Mouse (Mus musculus) CH12.LX (cell line): ENCODE data around the gene Nucb1.

Experiments
- HCFC1 ChIP-seq: IDR thresholded peaks from 2 replicates; pipeline ENCODE4 v1.6.1; 2012; ENCODE audit warnings: low read depth, mild to moderate bottlenecking, inconsistent platforms, low read length, improper control_type of control experiment
- JUND ChIP-seq: conservative IDR thresholded peaks from 2 replicates; pipeline ENCODE4 v1.6.1; 2011; ENCODE audit warnings: low read depth, low read length, improper control_type of control experiment
- MAFK ChIP-seq: IDR thresholded peaks from 2 replicates; pipeline ENCODE4 v1.6.1; 2011; ENCODE audit warnings: low read length, improper control_type of control experiment; ENCODE audit not compliant: insufficient replicate concordance
- MYC ChIP-seq: IDR thresholded peaks from 2 replicates; pipeline ENCODE4 v1.6.1; 2011; ENCODE audit warnings: low read depth, mild to moderate bottlenecking, improper control_type of control experiment, low read length
- ZKSCAN1 ChIP-seq: IDR thresholded peaks from 2 replicates; pipeline ENCODE4 v1.6.1; 2012; ENCODE audit warnings: low read depth, inconsistent platforms, low read length, improper control_type of control experiment, borderline replicate concordance

DNA sequence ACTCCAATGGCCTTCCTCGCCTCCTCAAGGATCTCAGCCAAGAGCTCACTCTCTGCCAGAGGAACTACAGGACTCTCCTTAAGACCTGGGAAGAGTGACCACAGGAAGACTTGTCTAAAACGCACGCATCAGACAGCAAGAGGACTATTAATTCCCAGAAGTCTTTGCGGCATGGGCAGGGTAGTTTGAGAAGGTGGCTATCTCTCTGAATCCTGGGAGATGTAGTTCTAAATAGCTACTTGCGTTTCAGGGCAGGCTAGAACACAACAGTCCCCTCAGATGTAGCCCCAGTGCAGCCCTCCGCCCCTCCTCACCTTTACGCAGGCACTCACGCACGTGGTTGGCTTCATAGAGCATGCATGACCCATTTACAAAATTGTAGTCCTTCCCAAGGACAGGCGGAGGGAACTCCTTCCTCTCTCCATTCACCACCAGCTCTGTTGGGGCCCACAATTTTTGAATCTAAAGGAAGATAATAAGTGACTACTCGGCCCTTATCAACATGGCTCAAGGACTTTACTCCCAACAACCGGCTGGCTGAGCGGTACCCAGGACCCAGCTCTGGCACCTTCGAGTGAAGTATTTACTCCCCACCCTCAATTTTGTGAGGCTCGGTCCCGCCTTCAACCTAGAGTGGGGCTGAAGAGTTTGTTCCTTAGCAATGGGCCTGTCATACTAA, 34.8 kb downstream of the Nucb1 start:
- TF ChIP-seq MYC, result no peak
- no peak for TF ChIP-seq HCFC1
- TF ChIP-seq ZKSCAN1, result no peak
- TF ChIP-seq MAFK, result no peak
- TF ChIP-seq JUND, result no peak
